Mouse (Mus musculus): ENCODE results near the gene Mfsd9. TPM values are rescaled to one million over a fixed set of nuclear protein-coding genes. Genes with fewer than 3 reads are reported as not detected.
A peak's percentile ranks its signal among the peaks of the same experiment; 100 is the strongest.

Mfsd9 gene
- polyA plus RNA-seq, 1 experiment, result 10.9 TPM

DNA sequence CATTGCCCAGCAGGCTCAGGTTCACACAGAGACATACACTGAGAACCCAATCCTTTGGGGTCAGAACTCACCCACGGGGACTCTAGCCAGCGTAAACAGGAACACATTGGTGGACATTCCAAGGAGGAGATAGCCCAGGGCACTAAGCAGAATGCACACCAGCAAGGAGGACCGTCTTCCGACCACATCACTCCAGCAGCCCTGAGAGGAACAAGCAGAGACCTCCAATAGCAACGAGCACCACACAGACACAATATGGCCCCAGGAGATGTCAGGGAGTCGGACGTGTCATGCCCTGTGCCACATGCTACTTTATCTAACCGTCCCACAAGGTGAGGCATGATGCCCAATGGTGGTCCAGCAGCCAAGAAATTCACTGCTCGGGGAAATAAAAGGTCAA lies 6.2 kb downstream of the Mfsd9 start:
- Histone ChIP-seq H3K4me3 (ENCODE audit: insufficient read depth, low read depth, low read length) (no peak overlapping the region), H3K27me3 (replicated peaks; ENCODE audit: control insufficient read depth, insufficient read depth, low read length) (no peaks in the 10 kb centered on the region), H3K27ac (ENCODE audit: insufficient read depth, low read depth, low read length) (no peak overlapping the region), H3K4me1 (ENCODE audit: control insufficient read depth, insufficient read depth, low read length) (no peaks in the 10 kb centered on the region), H3K36me3 (ENCODE audit: control insufficient read depth, insufficient read depth, low read length) (peaks cover 8% of the 10 kb centered on the region)
- TF ChIP-seq POLR2A (IDR thresholded peaks at IDR 0.05; ENCODE audit: low read depth, low read length) (no peak), CTCF (conservative IDR thresholded peaks at IDR 0.05; ENCODE audit: insufficient read depth, insufficient read length, low read depth, low read length) (no peak)
- 91% methylated on average over 9 of the region's 9 CpGs for WGBS
- no peak for DNase-seq

DNA sequence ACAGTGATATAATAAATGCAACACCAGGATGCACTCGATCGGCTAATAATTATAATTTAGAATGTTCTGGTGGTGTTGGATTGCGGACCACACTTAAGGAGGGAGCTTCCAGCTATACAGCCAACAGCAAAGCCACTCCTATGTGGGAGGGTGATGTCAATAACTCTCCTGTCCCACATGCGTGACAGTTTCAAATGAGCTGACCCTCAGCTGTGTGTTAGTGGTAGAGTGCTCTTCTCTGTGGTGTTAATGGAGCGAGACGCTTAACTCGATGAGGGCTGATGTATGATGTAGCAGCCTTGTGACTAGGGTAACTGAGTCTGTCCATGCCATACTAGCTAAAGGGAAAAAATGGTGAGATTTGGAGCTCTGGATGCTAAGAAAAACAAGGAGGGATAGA lies 7.0 kb downstream of the Mfsd9 start:
- Histone ChIP-seq H3K27ac (ENCODE audit: insufficient read depth, low read depth, low read length) (no peak overlapping the region), H3K4me1 (ENCODE audit: control insufficient read depth, insufficient read depth, low read length) (no peaks in the 10 kb centered on the region), H3K27me3 (replicated peaks; ENCODE audit: control insufficient read depth, insufficient read depth, low read length) (no peaks in the 10 kb centered on the region), H3K36me3 (ENCODE audit: control insufficient read depth, insufficient read depth, low read length) (peaks cover 14% of the 10 kb centered on the region), H3K4me3 (ENCODE audit: insufficient read depth, low read depth, low read length) (no peak overlapping the region)
- WGBS, result 70% methylated on average over 7 of the region's 7 CpGs
- DNase-seq, result no peak
- no peak for TF ChIP-seq CTCF (conservative IDR thresholded peaks at IDR 0.05; ENCODE audit: insufficient read depth, insufficient read length, low read depth, low read length)
- no peak for TF ChIP-seq POLR2A (IDR thresholded peaks at IDR 0.05; ENCODE audit: low read depth, low read length)

DNA sequence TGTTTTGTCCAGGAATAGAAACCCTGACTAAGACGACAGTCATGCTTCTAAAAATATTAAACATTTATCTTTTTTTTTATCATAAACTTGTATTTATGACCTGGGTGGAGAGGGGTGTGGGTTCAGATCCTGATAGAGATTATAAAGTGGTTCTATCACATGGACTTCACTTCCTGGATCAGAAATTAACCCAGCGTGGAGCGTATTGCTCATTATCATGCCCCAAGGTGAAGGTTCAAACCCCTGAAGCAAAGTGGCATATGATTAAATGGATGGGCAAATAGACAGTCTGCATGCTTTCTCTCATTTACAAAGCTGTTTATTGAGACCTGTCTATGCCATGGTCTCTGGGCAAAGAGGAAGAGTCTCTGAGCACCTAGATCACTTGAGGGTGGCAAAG lies 13.7 kb downstream of the Mfsd9 start:
- Histone ChIP-seq H3K4me1 (ENCODE audit: control insufficient read depth, insufficient read depth, low read length) (peaks cover 12% of the 10 kb centered on the region), H3K36me3 (ENCODE audit: control insufficient read depth, insufficient read depth, low read length) (peaks cover 15% of the 10 kb centered on the region), H3K27me3 (replicated peaks; ENCODE audit: control insufficient read depth, insufficient read depth, low read length) (no peaks in the 10 kb centered on the region), H3K27ac (ENCODE audit: insufficient read depth, low read depth, low read length) (0 out of 2 replicates have a peak overlapping the region, but pooled peaks have one; percentile 17), H3K4me3 (ENCODE audit: insufficient read depth, low read depth, low read length) (no peak overlapping the region)
- 52% methylated on average over 3 of the region's 3 CpGs for WGBS
- TF ChIP-seq CTCF (conservative IDR thresholded peaks at IDR 0.05; ENCODE audit: insufficient read depth, insufficient read length, low read depth, low read length), result no peak
- no peak for TF ChIP-seq POLR2A (IDR thresholded peaks at IDR 0.05; ENCODE audit: low read depth, low read length)
- DNase-seq, result peak; percentile 52

DNA sequence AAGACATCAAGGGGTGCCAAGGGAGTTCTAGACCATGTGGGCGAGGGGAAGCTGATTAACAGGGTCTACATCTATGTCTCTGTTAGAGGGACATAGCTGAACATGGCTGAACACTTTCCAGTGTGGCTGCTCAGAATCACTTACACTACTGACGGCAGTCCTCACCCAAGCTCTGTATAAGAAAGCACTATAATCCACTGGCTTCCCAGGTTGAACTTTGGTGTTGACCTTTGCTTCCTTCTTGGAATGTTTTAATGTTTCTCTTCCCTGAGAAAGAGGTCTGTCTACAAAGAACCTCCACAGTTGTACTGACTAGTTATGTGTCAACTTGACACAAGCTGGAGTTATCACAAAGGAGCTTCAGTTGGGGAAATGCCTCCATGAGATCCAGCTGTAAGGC lies 14.4 kb downstream of the Mfsd9 start:
- H3K4me3 ChIP-seq (ENCODE audit: insufficient read depth, low read depth, low read length), result no peak overlapping the region
- peaks cover 13% of the 10 kb centered on the region for H3K36me3 ChIP-seq (ENCODE audit: control insufficient read depth, insufficient read depth, low read length)
- DNase-seq, result peak; percentile 85
- H3K27me3 ChIP-seq (replicated peaks; ENCODE audit: control insufficient read depth, insufficient read depth, low read length), result no peaks in the 10 kb centered on the region
- H3K27ac ChIP-seq (ENCODE audit: insufficient read depth, low read depth, low read length), result no peak overlapping the region
- TF ChIP-seq CTCF (conservative IDR thresholded peaks at IDR 0.05; ENCODE audit: insufficient read depth, insufficient read length, low read depth, low read length) (no peak), POLR2A (IDR thresholded peaks at IDR 0.05; ENCODE audit: low read depth, low read length) (no peak)
- H3K4me1 ChIP-seq (ENCODE audit: control insufficient read depth, insufficient read depth, low read length), result peaks cover 12% of the 10 kb centered on the region
- WGBS, result 57% methylated on average over 2 of the region's 2 CpGs

DNA sequence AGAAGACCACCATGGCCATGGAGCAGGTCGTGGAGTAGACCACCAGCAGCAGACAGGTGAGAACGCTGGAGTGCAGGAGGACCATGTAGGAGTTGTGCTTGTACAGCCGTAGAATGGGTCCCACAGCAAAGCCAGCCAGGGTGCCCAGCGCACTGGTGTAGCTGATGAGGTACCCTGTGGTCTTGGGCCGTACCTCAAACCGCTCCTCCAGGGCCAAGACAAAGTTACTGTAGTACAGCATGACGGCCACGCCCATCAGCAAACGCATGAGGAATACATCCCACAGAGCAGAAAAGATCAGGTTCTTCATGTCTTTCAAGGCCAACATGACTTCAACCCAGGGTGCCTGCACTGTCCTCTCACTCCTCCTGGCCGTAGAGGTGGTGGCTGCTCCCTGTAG lies 16.4 kb downstream of the Mfsd9 start:
- WGBS, result 96% methylated on average over 10 of the region's 10 CpGs
- no peak for DNase-seq
- Histone ChIP-seq H3K36me3 (ENCODE audit: control insufficient read depth, insufficient read depth, low read length) (peaks cover 5% of the 10 kb centered on the region), H3K27me3 (replicated peaks; ENCODE audit: control insufficient read depth, insufficient read depth, low read length) (no peaks in the 10 kb centered on the region), H3K4me3 (ENCODE audit: insufficient read depth, low read depth, low read length) (no peak overlapping the region), H3K27ac (ENCODE audit: insufficient read depth, low read depth, low read length) (no peak overlapping the region), H3K4me1 (ENCODE audit: control insufficient read depth, insufficient read depth, low read length) (peaks cover 18% of the 10 kb centered on the region)
- TF ChIP-seq POLR2A (IDR thresholded peaks at IDR 0.05; ENCODE audit: low read depth, low read length) (no peak), CTCF (conservative IDR thresholded peaks at IDR 0.05; ENCODE audit: insufficient read depth, insufficient read length, low read depth, low read length) (no peak)

DNA sequence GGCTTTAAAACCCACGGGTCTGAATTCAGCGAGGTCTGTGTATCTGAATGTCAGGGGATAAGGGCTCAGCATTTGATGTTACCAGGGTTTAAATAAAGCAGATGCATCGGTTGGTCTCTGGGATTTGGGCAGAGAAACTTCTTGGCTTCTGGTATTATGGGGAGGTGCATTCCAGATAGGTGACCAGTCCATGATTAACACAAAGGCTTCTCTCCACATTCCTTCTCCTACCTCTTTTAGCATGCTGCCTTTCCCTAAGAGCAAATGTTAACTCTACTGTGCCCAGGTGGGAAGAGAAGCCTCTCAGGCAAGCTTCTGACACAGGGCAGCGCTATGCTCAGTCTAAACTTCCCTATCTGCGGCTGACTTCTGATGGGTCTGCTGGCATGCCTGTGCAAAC lies 17.3 kb downstream of the Mfsd9 start:
- WGBS, result 79% methylated on average over 5 of the region's 5 CpGs
- DNase-seq, result no peak
- H3K4me3 ChIP-seq (ENCODE audit: insufficient read depth, low read depth, low read length), result no peak overlapping the region
- TF ChIP-seq POLR2A (IDR thresholded peaks at IDR 0.05; ENCODE audit: low read depth, low read length), result no peak
- TF ChIP-seq CTCF (conservative IDR thresholded peaks at IDR 0.05; ENCODE audit: insufficient read depth, insufficient read length, low read depth, low read length), result no peak
- H3K27ac ChIP-seq (ENCODE audit: insufficient read depth, low read depth, low read length), result no peak overlapping the region
- H3K27me3 ChIP-seq (replicated peaks; ENCODE audit: control insufficient read depth, insufficient read depth, low read length), result no peaks in the 10 kb centered on the region
- no peaks in the 10 kb centered on the region; the same call in 1 of the 2 replicates for H3K36me3 ChIP-seq (ENCODE audit: control insufficient read depth, insufficient read depth, low read length)
- H3K4me1 ChIP-seq (ENCODE audit: control insufficient read depth, insufficient read depth, low read length), result peaks cover 23% of the 10 kb centered on the region

DNA sequence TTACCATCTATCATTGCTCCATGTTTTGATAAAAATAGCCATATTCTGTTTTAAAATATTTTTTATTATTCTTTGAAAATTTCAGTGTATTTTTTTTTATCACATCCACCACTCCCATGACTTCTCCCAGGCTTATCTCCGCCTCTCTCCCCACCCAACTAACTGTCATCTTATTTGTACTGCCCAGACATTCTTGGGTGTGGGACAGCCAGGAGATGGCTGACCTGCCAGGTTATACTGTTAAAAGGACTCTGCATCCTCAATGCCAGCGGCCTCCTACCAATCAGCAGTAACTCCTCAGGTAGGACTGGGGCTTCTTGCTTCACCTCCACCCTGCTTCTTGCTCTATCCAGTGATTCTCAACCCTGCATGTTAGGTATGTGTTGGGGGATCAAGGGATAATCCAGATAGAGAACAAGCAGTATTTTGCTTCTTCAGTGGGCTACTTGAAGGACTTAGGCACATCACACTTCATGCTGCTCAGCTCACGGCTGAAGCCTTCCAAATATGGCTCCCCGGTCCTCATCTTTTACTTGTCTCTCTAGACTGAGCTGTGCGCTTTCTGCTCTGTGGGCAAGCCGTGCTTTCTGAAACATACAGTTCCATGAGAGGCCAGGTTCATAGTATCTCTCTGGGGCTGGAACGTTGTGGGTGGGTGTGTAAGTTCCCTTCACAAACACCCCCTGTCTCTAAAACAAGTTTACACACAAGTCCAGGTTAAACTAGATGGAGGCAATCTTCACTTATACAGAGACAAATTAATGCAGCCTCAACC lies 19.1 kb downstream of the Mfsd9 start:
- DNase-seq, result no peak
- Histone ChIP-seq H3K36me3 (ENCODE audit: control insufficient read depth, insufficient read depth, low read length) (no peaks in the 10 kb centered on the region), H3K4me1 (ENCODE audit: control insufficient read depth, insufficient read depth, low read length) (peaks cover 17% of the 10 kb centered on the region), H3K4me3 (ENCODE audit: insufficient read depth, low read depth, low read length) (no peak overlapping the region), H3K27ac (ENCODE audit: insufficient read depth, low read depth, low read length) (no peak overlapping the region), H3K27me3 (replicated peaks; ENCODE audit: control insufficient read depth, insufficient read depth, low read length) (no peaks in the 10 kb centered on the region)
- TF ChIP-seq POLR2A (IDR thresholded peaks at IDR 0.05; ENCODE audit: low read depth, low read length) (no peak), CTCF (conservative IDR thresholded peaks at IDR 0.05; ENCODE audit: insufficient read depth, insufficient read length, low read depth, low read length) (no peak)
- WGBS, result 95% methylated on average over 7 of the region's 7 CpGs

Measured in kidney, adult 2 months (tissue).